Mouse (Mus musculus) embryonic facial prominence, embryonic 11.5 days (tissue): ENCODE data around the gene Hsf5. TPM values are rescaled to one million over a fixed set of nuclear protein-coding genes. Genes with fewer than 3 reads are reported as not detected.
A peak's percentile ranks its signal among the peaks of the same experiment; 100 is the strongest.

Source experiments
- ATAC-seq: fragments of 200-750 bp; cut with Nextera tagmentation; replicated peaks from 2 replicates; pipeline ENCODE4 v1.8.0; 2017; ENCODE audit warnings: low read depth; ENCODE audit not compliant: insufficient number of reproducible peaks, low FRiP score, low TSS enrichment
- DNase-seq: peaks from one replicate; pipeline ENCODE4 v3.0.0-alpha.2; 2015; ENCODE audit warnings: low spot score
- H3K27ac ChIP-seq: fragments of 300-500 bp; sonication (generic); replicated peaks from 2 replicates; pipeline ENCODE4 v1.5.1; 2014; ENCODE audit warnings: mild to moderate bottlenecking, low read depth, low read length, control low read depth
- H3K27me3 ChIP-seq: fragments of 300-500 bp; sonication (generic); 2 replicates; pipeline ENCODE4 v1.6.1; 2014; ENCODE audit warnings: mild to moderate bottlenecking, low read length, moderate library complexity, mixed read lengths; ENCODE audit not compliant: control insufficient read depth, insufficient read depth
- H3K36me3 ChIP-seq: fragments of 300-500 bp; sonication (generic); replicated peaks from 2 replicates; pipeline ENCODE4 v1.6.1; 2014; ENCODE audit warnings: low read depth, mild to moderate bottlenecking, low read length, moderate library complexity, mixed read lengths; ENCODE audit not compliant: control insufficient read depth, insufficient read depth
- H3K4me1 ChIP-seq: fragments of 300-500 bp; sonication (generic); 2 replicates; pipeline ENCODE4 v1.6.1; 2014; ENCODE audit warnings: low read length, mixed read lengths; ENCODE audit not compliant: control insufficient read depth, insufficient read depth
- H3K4me2 ChIP-seq: fragments of 300-500 bp; sonication (generic); 2 replicates; pipeline ENCODE4 v1.6.1; 2014; ENCODE audit warnings: low read depth, mild to moderate bottlenecking, control low read depth, low read length, moderate library complexity
- H3K4me3 ChIP-seq: fragments of 300-500 bp; sonication (generic); 2 replicates; pipeline ENCODE4 v1.5.1; 2014; ENCODE audit warnings: low read depth, low read length, control low read depth
- H3K9ac ChIP-seq: fragments of 300-500 bp; sonication (generic); replicated peaks from 2 replicates; pipeline ENCODE4 v1.6.1; 2014; ENCODE audit warnings: mild to moderate bottlenecking, control low read depth, low read length
- H3K9me3 ChIP-seq: fragments of 300-500 bp; sonication (generic); replicated peaks from 2 replicates; pipeline ENCODE4 v1.6.1; 2016; ENCODE audit warnings: mild to moderate bottlenecking, low read length, inconsistent platforms, mixed read lengths; ENCODE audit not compliant: control insufficient read depth
- WGBS: fragments of 180-500 bp; shearing (Covaris S2); extraction: QIAGEN DNeasy Blood & Tissue Kit; methylation state at CpG from one replicate; pipeline ENCODE4 v1.1.7; 2014; 5-methylcytosine and 5-hydroxymethylcytosine counted together
- polyA plus RNA-seq: library from polyadenylated mRNA; unstranded; fragments of >200 nt; fragmentation: Nextera tagmentation; extraction: Ambion mirVana; gene quantifications from 2 replicates; pipeline ENCODE4 v1.2.1, GENCODE M21; 2014

The Hsf5 gene
- 0.20 and 0.32 TPM in 2 replicates for polyA plus RNA-seq

GRCm38 (mm10) chr11:87616790-87617474, at the start of gene Hsf5:
TSS of gene Hsf5 (plus strand) at chr11:87617164.
- Histone ChIP-seq H3K4me3 (no peak within 1 kb of the TSS), H3K9me3 (no peaks in the 10 kb centered on the region), H3K27me3 (no peaks in the 10 kb centered on the region), H3K9ac (no peak within 1 kb of the TSS), H3K4me1 (no peaks in the 10 kb centered on the region), H3K36me3 (peaks cover 33% of the 10 kb centered on the region), H3K4me2 (no peak within 1 kb of the TSS), H3K27ac (no peak within 1 kb of the TSS)
- 90% methylated on average over 55 of the region's 69 CpGs for WGBS
- no peak for ATAC-seq
- no peak for DNase-seq

GRCm38 (mm10) chr11:87568255-87568953, 48.6 kb upstream of the Hsf5 start, which contains the start of gene Sept4:
TSS of gene Sept4 (plus strand) at chr11:87568903.
- H3K9me3 ChIP-seq = no peaks in the 10 kb centered on the region
- H3K4me3 ChIP-seq = no peak within 1 kb of the TSS
- DNase-seq (no peak), ATAC-seq (no peak)
- no peaks in the 10 kb centered on the region for H3K4me1 ChIP-seq
- no peaks in the 10 kb centered on the region for H3K36me3 ChIP-seq
- H3K9ac ChIP-seq = no peak within 1 kb of the TSS
- no peak within 1 kb of the TSS for H3K27ac ChIP-seq
- H3K4me2 ChIP-seq = no peak within 1 kb of the TSS
- H3K27me3 ChIP-seq = no peaks in the 10 kb centered on the region
- 80% methylated on average over 7 of the region's 7 CpGs for WGBS

- Histone ChIP-seq H3K27me3 (no peaks in the 10 kb centered on the region), H3K9ac (no peak overlapping the region), H3K4me2 (no peak overlapping the region), H3K9me3 (no peaks in the 10 kb centered on the region), H3K27ac (no peak overlapping the region), H3K4me1 (no peaks in the 10 kb centered on the region), H3K4me3 (no peak overlapping the region), H3K36me3 (no peaks in the 10 kb centered on the region)
- 57% methylated on average over 5 of the region's 5 CpGs for WGBS
- ATAC-seq (no peak), DNase-seq (no peak)
Observed at GRCm38 (mm10) chr11:87570743-87571142, 46.2 kb upstream of the Hsf5 start.

- WGBS = 92% methylated on average over 1 of the region's 1 CpGs
- Histone ChIP-seq H3K4me1 (no peaks in the 10 kb centered on the region), H3K27me3 (no peaks in the 10 kb centered on the region), H3K9ac (no peak overlapping the region), H3K9me3 (no peaks in the 10 kb centered on the region), H3K4me2 (no peak overlapping the region), H3K36me3 (no peaks in the 10 kb centered on the region), H3K27ac (no peak overlapping the region), H3K4me3 (no peak overlapping the region)
- ATAC-seq (no peak), DNase-seq (no peak)
Observed at GRCm38 (mm10) chr11:87571361-87571950, 45.5 kb upstream of the Hsf5 start.

GRCm38 (mm10) chr11:87573751-87574150, 43.2 kb upstream of the Hsf5 start:
- 78% methylated on average over 7 of the region's 7 CpGs for WGBS
- no peak for DNase-seq

GRCm38 (mm10) chr11:87574520-87575180, 42.3 kb upstream of the Hsf5 start:
- WGBS = 63% methylated on average over 21 of the region's 21 CpGs
- H3K4me1 ChIP-seq = no peaks in the 10 kb centered on the region
- ATAC-seq = no peak

More at GRCm38 (mm10) chr11:87573751-87574150, 43.2 kb upstream of the Hsf5 start:
- no peak overlapping the region for H3K9ac ChIP-seq
- ATAC-seq = no peak
- no peak overlapping the region for H3K4me3 ChIP-seq
- no peaks in the 10 kb centered on the region for H3K9me3 ChIP-seq
- no peaks in the 10 kb centered on the region for H3K27me3 ChIP-seq
- no peaks in the 10 kb centered on the region for H3K4me1 ChIP-seq
- no peak overlapping the region for H3K4me2 ChIP-seq
- H3K36me3 ChIP-seq = no peaks in the 10 kb centered on the region
- H3K27ac ChIP-seq = no peak overlapping the region

GRCm38 (mm10) chr11:87577601-87578248, 39.2 kb upstream of the Hsf5 start:
- ATAC-seq (no peak), DNase-seq (no peak)
- 11% methylated on average over 6 of the region's 6 CpGs for WGBS
- H3K9ac ChIP-seq = no peak overlapping the region; the same call in 1 of the 2 replicates
- peak overlapping the region; percentile 55; the same call in 1 of the 2 replicates for H3K4me3 ChIP-seq
- no peaks in the 10 kb centered on the region for H3K36me3 ChIP-seq
- H3K9me3 ChIP-seq = no peaks in the 10 kb centered on the region
- no peaks in the 10 kb centered on the region for H3K4me1 ChIP-seq
- peak overlapping the region; percentile 98 for H3K4me2 ChIP-seq
- no peak overlapping the region for H3K27ac ChIP-seq
- H3K27me3 ChIP-seq = no peaks in the 10 kb centered on the region

More at GRCm38 (mm10) chr11:87574520-87575180, 42.3 kb upstream of the Hsf5 start:
- DNase-seq = no peak
- Histone ChIP-seq H3K27me3 (no peaks in the 10 kb centered on the region), H3K36me3 (no peaks in the 10 kb centered on the region), H3K4me2 (no peak overlapping the region), H3K9ac (no peak overlapping the region), H3K4me3 (no peak overlapping the region), H3K27ac (no peak overlapping the region), H3K9me3 (no peaks in the 10 kb centered on the region)
